Mouse (Mus musculus): ENCODE measurements around the gene Krtap5-1. TPM values are rescaled to one million over a fixed set of nuclear protein-coding genes. Genes with fewer than 3 reads are reported as not detected.

The Krtap5-1 gene
- polyA plus RNA-seq, 1 experiment from 2014 or later, result not detected

GRCm38 (mm10) chr7:142249824-142250223 lies 47.1 kb downstream of the Krtap5-1 start:
- Histone ChIP-seq H3K4me2 (replicated peaks) (no peak overlapping the region), H3K27me3 (no peaks in the 10 kb centered on the region), H3K36me3 (no peaks in the 10 kb centered on the region), H3K9ac (replicated peaks) (no peak overlapping the region), H3K4me3 (no peak overlapping the region), H3K9me3 (no peaks in the 10 kb centered on the region), H3K27ac (replicated peaks) (no peak overlapping the region), H3K4me1 (no peaks in the 10 kb centered on the region)
- ATAC-seq (ENCODE audit: low FRiP score, low read depth), result no peak
- WGBS, result 3% methylated on average over 1 of the region's 1 CpGs

Other genes with a start within 250 kb of the Krtap5-1 start
- 50.6 and 50.9 TPM in 2 replicates for gene Mob2, start 236.1 kb downstream of the Krtap5-1 start, polyA plus RNA-seq (2016; fragmentation: Nextera tagmentation; extraction: Ambion mirVana)
- gene Dusp8, start 201.3 kb downstream of the Krtap5-1 start, polyA plus RNA-seq (2016; fragmentation: Nextera tagmentation; extraction: Ambion mirVana), result 41.5 and 44.3 TPM in 2 replicates
- gene Gm45618, start 176.4 kb downstream of the Krtap5-1 start, polyA plus RNA-seq (2016; fragmentation: Nextera tagmentation; extraction: Ambion mirVana), result not detected in 2 replicates
- gene Gm39115, start 161.1 kb downstream of the Krtap5-1 start, polyA plus RNA-seq (2016; fragmentation: Nextera tagmentation; extraction: Ambion mirVana), result not detected in 2 replicates
- not detected in 2 replicates for gene Gm45337, start 152.5 kb downstream of the Krtap5-1 start, polyA plus RNA-seq (2016; fragmentation: Nextera tagmentation; extraction: Ambion mirVana)
- gene Gm29735, start 140.0 kb downstream of the Krtap5-1 start, polyA plus RNA-seq (2016; fragmentation: Nextera tagmentation; extraction: Ambion mirVana), result not detected in 2 replicates
- not detected in 2 replicates for gene Gm4553, start 131.4 kb downstream of the Krtap5-1 start, polyA plus RNA-seq (2016; fragmentation: Nextera tagmentation; extraction: Ambion mirVana)
- not detected in 2 replicates for gene Krtap5-2, start 121.1 kb downstream of the Krtap5-1 start, polyA plus RNA-seq (2016; fragmentation: Nextera tagmentation; extraction: Ambion mirVana)
- gene Gm10153, start 106.7 kb downstream of the Krtap5-1 start, polyA plus RNA-seq (2016; fragmentation: Nextera tagmentation; extraction: Ambion mirVana), result not detected in 2 replicates
- gene Krtap5-3, start 95.8 kb downstream of the Krtap5-1 start, polyA plus RNA-seq (2016; fragmentation: Nextera tagmentation; extraction: Ambion mirVana), result not detected in 2 replicates
- not detected in 2 replicates for gene Gm7579, start 85.3 kb downstream of the Krtap5-1 start, polyA plus RNA-seq (2016; fragmentation: Nextera tagmentation; extraction: Ambion mirVana)
- not detected in 2 replicates for gene Krtap5-5, start 67.1 kb downstream of the Krtap5-1 start, polyA plus RNA-seq (2016; fragmentation: Nextera tagmentation; extraction: Ambion mirVana)
- not detected in 2 replicates for gene Gm40460, start 56.0 kb downstream of the Krtap5-1 start, polyA plus RNA-seq (2016; fragmentation: Nextera tagmentation; extraction: Ambion mirVana)
- not detected in 2 replicates for gene Gm2431, start 38.8 kb downstream of the Krtap5-1 start, polyA plus RNA-seq (2016; fragmentation: Nextera tagmentation; extraction: Ambion mirVana)
- not detected in 2 replicates for gene Gm4559, start 22.8 kb downstream of the Krtap5-1 start, polyA plus RNA-seq (2016; fragmentation: Nextera tagmentation; extraction: Ambion mirVana)
- gene Krtap5-4, start 6.4 kb upstream of the Krtap5-1 start, polyA plus RNA-seq (2016; fragmentation: Nextera tagmentation; extraction: Ambion mirVana), result not detected in 2 replicates
- gene Ifitm10, start 76.6 kb upstream of the Krtap5-1 start, polyA plus RNA-seq (2016; fragmentation: Nextera tagmentation; extraction: Ambion mirVana), result 0.43 and 0.63 TPM in 2 replicates
- gene Gm49369, start 85.5 kb upstream of the Krtap5-1 start, polyA plus RNA-seq (2016; fragmentation: Nextera tagmentation; extraction: Ambion mirVana), result 0.56 TPM in 1 of 2 replicates, not detected in the other
- gene Ctsd, start 90.9 kb upstream of the Krtap5-1 start, polyA plus RNA-seq (2016; fragmentation: Nextera tagmentation; extraction: Ambion mirVana), result 163 and 183 TPM in 2 replicates
- gene Syt8, start 137.7 kb upstream of the Krtap5-1 start, polyA plus RNA-seq (2016; fragmentation: Nextera tagmentation; extraction: Ambion mirVana), result 0.56 TPM in 1 of 2 replicates, not detected in the other
- 0.66 TPM in 1 of 2 replicates, not detected in the other for gene Tnni2, start 144.7 kb upstream of the Krtap5-1 start, polyA plus RNA-seq (2016; fragmentation: Nextera tagmentation; extraction: Ambion mirVana)
- 9.8 and 11.1 TPM in 2 replicates for gene Lsp1, start 163.7 kb upstream of the Krtap5-1 start, polyA plus RNA-seq (2016; fragmentation: Nextera tagmentation; extraction: Ambion mirVana)
- 1.0 and 1.1 TPM in 2 replicates for gene Tnnt3, start 201.7 kb upstream of the Krtap5-1 start, polyA plus RNA-seq (2016; fragmentation: Nextera tagmentation; extraction: Ambion mirVana)
- 10.3 and 15.0 TPM in 2 replicates for gene Mrpl23, start 235.6 kb upstream of the Krtap5-1 start, polyA plus RNA-seq (2016; fragmentation: Nextera tagmentation; extraction: Ambion mirVana)